Mouse (Mus musculus) cerebellum, adult 8-10 months (tissue): ENCODE results near the gene Rhobtb1.
A peak's percentile ranks its signal among the peaks of the same experiment; 100 is the strongest.

ENCODE experiments used
- DNase-seq: peaks from one replicate; pipeline ENCODE4 v3.0.0; 2022

Rhobtb1 gene

GRCm38 (mm10) chr10:69211976-69212375 is 60.7 kb downstream of the Rhobtb1 start:
- DNase-seq: no peak

GRCm38 (mm10) chr10:69212542-69213440 is 61.6 kb downstream of the Rhobtb1 start, which contains the start of gene A930033H14Rik:
Gene A930033H14Rik, minus strand, starts transcription at chr10:69213098.
- DNase-seq: peak; percentile 33

- DNase-seq: no peak
Measured at GRCm38 (mm10) chr10:69213451-69213877, 62.2 kb downstream of the Rhobtb1 start.

GRCm38 (mm10) chr10:69213986-69214385 is 62.8 kb downstream of the Rhobtb1 start:
- no peak for DNase-seq

- no peak for DNase-seq
Measured at GRCm38 (mm10) chr10:69217127-69217690, 66.0 kb downstream of the Rhobtb1 start.

GRCm38 (mm10) chr10:69218458-69219288 is 67.4 kb downstream of the Rhobtb1 start:
- no peak for DNase-seq

GRCm38 (mm10) chr10:69219289-69219626 is 68.0 kb downstream of the Rhobtb1 start:
- DNase-seq: no peak

GRCm38 (mm10) chr10:69220296-69220695 is 69.1 kb downstream of the Rhobtb1 start:
- no peak for DNase-seq

GRCm38 (mm10) chr10:69221148-69221547 is 69.9 kb downstream of the Rhobtb1 start:
- DNase-seq: no peak

GRCm38 (mm10) chr10:69221955-69222354 is 70.7 kb downstream of the Rhobtb1 start:
- no peak for DNase-seq

- no peak for DNase-seq
Measured at GRCm38 (mm10) chr10:69223232-69223631, 72.0 kb downstream of the Rhobtb1 start.

GRCm38 (mm10) chr10:69224276-69224675 is 73.0 kb downstream of the Rhobtb1 start:
- no peak for DNase-seq

- DNase-seq: no peak
Measured at GRCm38 (mm10) chr10:69225471-69225870, 74.2 kb downstream of the Rhobtb1 start.

GRCm38 (mm10) chr10:69225951-69226350 is 74.7 kb downstream of the Rhobtb1 start:
- no peak for DNase-seq

GRCm38 (mm10) chr10:69237185-69237584 is 86.0 kb downstream of the Rhobtb1 start:
- no peak for DNase-seq

- no peak for DNase-seq
Measured at GRCm38 (mm10) chr10:69237781-69238180, 86.5 kb downstream of the Rhobtb1 start.

GRCm38 (mm10) chr10:69238311-69238710 is 87.1 kb downstream of the Rhobtb1 start:
- no peak for DNase-seq

- DNase-seq: no peak
Measured at GRCm38 (mm10) chr10:69240530-69240929, 89.3 kb downstream of the Rhobtb1 start.

- no peak for DNase-seq
Measured at GRCm38 (mm10) chr10:69245151-69245550, 93.9 kb downstream of the Rhobtb1 start.

GRCm38 (mm10) chr10:69245906-69246668 is 94.9 kb downstream of the Rhobtb1 start:
- no peak for DNase-seq

- DNase-seq: no peak
Measured at GRCm38 (mm10) chr10:69246762-69247161, 95.5 kb downstream of the Rhobtb1 start.

- no peak for DNase-seq
Measured at GRCm38 (mm10) chr10:69247311-69248033, 96.2 kb downstream of the Rhobtb1 start.
